Mouse (Mus musculus) adrenal gland, postnatal 10 days (tissue): ENCODE results near the gene Akap7. TPM values are rescaled to one million over a fixed set of nuclear protein-coding genes. Genes with fewer than 3 reads are reported as not detected.
A peak's percentile ranks its signal among the peaks of the same experiment; 100 is the strongest.
"Not testable (repeated sequence)": the region's sequence is repeated elsewhere in the genome, so short reads cannot be mapped to it uniquely, and the experiment has no call there.

ENCODE experiments used
- DNase-seq: peaks from one replicate; pipeline ENCODE4 v3.0.0; 2021; ENCODE audit warnings: mixed read lengths
- total RNA-seq, 2 experiments: library from RNA; stranded (reverse); gene quantifications; 2 replicates each; pipeline ENCODE4 v1.2.3; 2021

The Akap7 gene
- total RNA-seq, 2 experiments from 2014 or later: 86.7 to 110 TPM

DNA sequence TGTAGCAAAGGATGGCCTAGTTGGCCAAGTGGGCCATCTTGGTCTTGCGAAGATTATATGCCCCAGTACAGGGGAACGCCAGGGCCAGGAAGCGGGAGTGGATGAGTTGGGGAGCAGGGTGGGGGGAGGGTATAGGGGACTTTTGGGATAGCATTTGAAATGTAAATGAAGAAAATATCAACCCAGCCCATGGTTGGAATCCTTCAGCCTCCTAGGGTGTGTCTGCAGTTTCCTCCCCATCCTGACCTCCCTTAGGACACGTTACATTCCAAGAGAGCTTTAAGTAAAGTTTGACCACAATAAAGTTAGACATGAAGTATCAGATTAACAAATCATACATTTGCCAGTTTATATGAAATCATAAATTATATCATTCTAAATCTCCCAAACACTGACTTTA lies 116.5 kb downstream of the Akap7 start:
- no peak for DNase-seq

DNA sequence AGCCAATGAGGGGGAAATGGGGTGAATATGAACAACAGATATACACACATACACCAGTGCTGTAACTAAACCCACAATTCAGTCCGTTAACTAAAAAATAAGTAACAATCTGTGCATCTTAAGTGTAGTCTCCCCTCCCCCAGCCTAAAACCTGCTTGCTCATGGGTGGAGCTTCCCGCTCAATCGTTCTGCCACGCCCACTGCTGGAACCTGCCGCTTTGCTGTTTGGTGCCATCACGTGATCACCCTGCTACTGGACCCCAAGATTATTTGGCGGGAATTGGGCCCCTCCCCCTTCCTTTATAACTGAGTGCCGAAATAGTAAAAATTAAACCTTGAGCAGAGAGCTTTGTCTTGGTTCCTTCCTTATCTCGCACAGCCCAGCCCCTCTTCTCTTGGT lies 121.4 kb downstream of the Akap7 start:
- DNase-seq: not testable (repeated sequence)

DNA sequence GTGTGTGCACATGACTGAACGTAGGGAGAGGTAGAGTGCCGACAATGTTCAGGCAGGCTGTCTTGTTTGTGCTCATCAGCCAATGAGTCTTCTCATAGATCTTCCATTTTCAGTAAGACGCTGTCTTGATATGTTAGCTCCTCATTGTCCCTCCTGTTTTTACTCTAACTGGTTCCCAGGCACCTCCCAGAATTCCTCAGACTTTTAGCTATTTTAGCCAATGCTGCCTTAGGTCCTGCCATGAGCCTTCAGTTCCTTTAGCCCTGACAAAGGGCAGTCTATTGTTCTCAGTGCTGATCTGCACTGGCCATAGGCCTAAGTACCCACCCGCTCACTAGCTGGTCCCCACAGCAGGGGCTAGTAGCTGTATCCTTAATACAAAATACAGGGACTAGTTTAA lies 122.0 kb downstream of the Akap7 start:
- no peak for DNase-seq

DNA sequence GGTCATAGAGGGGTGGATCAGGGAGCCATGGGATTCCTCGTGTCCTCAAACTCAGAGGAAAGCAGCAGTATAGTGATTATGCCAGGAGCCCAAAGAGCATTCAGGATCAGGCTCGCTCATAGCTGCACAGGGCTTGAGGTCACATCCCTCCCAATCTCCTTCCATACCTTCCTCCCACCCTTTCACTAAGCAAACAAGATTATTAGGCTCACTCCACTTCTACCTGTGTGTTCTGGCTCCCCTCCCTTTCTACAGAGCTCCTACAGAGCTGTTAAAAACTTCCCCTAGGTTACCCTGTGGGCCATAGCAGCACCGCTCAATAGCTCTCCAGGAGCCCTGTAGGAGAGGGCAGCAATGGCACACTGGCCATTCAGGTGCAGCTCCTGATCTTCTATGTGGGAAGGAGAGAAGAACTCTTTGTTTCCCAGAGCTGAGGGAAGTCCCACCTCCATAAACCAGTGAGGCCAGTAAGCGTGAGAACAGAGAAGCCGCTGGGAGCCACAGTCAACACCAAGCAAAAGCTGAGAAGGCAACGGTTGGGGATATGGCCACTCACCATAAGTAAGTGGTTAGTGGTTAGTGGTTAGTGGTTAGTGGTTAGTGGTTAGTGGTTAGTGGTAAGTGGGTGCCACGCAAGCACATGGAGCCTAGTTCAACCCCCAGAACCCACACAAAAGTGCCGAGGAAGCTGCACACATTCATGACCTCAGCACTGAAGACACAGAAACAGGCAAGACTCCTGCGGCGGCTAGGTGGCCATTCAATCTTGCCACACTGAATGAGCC lies 122.7 kb downstream of the Akap7 start:
- no peak for DNase-seq

DNA sequence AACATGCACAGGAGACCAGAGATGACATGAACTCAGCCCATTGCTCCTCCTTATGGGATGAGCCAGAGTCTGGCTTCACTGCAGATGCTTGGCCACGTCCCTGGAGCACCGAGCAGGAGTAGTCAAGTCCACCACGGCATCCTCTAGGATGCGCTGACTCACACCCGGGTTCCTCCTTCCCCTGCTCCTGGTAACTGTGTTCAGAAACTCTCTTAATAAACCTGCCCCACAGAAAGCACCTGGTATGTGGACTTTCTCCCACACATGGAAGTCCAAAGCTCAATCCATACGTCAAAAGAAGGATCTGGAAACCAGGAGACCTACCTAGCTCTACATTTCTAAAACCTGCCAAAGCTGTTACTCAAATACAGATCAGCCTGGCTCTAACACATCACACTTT lies 124.4 kb downstream of the Akap7 start:
- DNase-seq: no peak

DNA sequence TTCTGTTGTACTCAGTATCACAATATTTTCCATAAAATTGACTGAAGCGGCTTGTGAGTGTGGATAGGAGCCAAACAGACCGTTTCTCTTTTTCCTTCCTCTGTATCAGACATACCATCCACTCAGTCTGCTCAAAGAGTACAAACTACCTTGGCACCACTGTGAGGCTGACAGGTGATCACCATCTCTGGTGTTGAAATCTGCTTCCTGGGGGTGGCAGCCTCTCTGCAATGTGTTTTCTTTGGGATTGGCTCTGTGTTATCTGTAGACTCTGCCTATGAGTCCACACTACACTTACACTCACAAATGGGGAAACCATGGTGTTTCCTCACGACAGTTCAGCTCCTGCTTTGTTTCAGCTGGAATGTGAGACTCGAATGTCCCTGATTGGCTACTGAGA lies 128.6 kb downstream of the Akap7 start:
- DNase-seq: no peak

DNA sequence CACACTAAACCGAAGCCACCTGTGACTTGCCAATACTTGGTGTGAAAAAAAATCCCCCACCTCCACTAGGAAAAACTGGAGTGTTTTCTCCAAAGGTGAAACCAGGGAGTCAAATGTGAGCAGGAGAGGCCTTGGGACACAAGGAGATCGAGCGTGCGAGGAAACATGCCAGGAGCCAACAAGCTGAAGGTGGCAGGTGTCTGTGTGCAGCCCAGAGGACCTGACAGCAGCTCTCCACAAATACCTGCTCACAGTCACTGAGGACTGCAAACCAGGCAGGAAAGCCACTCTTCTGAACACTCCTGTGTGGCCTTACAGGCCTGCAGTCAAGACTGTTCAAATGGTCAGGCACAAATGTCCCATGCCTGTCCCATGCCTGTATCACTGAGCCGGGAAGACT lies 130.4 kb downstream of the Akap7 start:
- no peak for DNase-seq

DNA sequence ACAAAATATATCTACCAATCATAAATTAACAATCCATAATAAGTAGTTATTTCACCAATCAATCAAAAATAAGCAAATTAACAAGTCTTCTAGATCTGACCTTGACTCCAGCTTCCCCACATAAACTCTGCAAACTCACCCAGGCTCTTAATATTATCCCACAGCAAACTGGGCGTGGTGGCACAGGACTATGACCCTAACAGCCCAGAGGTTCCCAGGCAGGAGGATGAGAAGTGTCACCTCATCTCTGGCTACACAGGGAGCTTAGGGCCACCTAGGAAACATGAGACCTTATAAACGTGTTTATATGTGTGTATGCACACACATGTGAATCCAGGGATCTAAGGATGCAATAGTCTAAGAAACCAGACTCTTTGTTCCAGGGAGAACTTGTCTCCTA lies 132.8 kb downstream of the Akap7 start:
- no peak for DNase-seq

DNA sequence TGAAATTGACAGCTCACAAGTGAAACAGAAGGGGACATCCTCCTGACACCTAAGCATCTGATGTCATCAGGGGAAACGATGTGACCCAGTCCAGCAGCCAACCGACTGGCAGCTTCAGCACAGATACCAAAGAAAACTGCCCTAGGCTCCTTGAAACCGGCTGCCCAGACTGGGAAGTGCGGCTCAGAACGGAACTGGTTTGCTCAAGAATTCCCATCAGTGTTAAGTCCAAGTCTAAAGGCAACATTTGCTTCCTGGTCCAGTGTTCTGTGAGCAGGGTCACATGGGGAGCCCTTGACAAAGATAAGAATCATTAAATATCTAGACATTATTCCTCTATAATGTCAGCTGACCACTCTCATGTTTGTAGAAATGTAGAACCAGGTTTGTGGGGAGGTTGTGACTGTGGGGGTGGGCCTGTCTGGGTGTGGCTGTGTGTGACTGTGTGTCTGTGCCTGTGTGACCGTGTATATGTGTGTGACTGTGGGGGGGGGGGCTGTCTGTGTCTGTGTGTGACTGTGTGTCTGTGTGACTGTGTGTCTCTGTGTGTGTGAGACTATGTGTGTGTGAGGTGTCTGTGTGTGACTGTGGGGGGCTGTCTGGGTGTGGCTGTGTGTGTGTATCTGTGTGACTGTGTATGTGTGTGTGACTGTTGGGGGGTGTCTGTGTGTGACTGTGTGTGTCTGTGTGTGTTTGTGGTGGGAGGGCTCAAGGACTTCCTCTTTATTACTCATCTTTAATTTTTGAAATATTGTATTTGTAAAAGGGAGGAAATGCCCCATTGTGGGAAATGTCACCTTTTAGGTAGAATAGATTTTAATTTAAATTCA lies 140.1 kb downstream of the Akap7 start:
- no peak for DNase-seq

DNA sequence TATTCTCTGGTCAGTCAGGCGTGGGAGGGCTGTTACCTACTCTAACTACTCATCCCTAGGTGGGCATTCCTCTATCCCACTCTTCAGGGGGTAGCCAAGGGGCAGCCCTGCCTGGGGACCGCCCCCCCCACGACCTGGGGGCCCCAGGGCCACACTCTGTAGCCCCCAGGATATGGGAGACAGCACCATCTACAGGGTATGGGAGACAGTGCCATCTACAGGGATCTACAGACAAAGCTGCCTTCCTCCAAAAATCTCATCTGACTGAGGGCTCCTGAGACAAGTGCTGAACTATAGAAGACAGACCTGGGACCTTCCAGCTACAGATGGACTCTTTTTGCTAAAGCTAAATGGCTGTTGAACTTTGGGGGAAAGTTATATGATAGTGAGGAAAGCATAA lies 144.2 kb downstream of the Akap7 start:
- DNase-seq: not testable (repeated sequence)

DNA sequence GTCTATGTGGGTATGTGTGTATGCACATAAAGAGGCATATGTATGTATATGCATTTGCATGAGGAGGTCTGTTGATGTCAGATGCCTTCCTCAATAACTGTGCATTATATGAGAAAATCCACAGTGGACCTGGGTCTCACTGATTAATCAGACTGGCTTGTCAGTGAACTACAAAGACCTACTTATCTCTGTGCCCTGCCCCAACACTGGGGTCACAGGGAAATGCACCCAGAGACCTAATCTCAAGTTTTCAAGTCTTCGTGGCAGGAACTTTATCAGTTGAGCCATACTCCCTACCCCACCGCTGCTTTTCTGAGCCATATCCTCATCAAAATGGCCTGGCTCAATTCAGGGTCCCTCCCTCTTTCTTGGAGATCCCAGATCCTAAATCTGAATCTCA lies 146.0 kb downstream of the Akap7 start:
- DNase-seq: no peak

DNA sequence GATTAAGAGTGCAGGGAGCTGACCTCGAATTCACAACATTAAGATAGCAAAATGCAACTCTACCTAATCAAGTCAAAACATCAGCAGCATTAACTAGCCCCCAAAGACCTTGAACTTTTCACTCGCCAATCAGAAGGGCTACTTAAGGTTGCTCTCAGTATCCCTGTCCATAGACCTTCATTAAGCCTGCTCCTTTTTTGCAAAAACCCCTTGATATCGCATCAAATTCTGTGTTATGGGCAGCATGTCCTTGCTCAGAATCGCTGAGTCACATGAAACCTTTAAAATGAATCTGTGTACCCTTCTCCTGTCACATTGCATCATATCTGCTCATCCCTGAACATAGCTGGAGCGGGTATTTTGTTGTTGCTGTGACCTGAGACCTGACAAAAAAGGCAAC lies 149.0 kb downstream of the Akap7 start:
- peak; percentile 25 for DNase-seq

DNA sequence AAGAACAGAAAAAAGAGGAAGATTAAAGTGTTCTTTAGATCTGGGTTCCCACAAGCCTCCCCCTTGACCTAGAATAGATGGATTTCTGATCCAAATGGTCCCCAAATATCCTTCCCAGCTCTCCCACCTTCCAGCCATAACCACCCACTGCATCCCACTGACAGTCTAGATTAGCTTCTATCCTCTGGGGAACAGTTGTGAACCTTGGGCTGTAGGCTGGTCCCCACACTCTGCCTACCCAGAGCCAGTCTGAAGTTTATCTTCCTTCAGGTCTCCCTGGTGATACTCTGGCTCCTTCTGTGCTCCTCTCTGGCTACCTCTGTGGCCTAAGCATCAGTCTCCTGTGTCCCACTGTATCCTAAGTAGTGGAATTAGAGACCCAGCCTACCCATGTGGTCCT lies 150.3 kb downstream of the Akap7 start:
- no peak for DNase-seq

DNA sequence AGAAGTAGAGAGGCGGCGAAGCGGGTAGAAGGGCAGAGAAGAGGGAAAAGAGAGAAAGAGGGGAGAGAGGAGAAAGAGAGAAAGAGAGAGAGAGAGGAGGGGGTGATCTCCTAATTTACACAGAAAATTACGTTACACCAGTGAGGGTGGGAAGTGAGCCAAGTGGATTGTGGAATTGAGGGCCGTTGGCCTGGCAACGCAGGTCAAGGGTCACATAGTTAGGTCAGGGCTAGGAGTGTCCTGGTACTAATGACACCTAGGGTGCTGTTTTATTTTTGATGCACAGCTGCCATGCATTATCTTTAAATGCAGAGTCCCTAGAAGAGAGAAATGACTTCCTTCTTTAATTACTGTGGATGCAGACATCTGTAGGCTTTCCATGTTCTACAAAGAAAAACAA lies 153.4 kb downstream of the Akap7 start:
- DNase-seq: no peak

DNA sequence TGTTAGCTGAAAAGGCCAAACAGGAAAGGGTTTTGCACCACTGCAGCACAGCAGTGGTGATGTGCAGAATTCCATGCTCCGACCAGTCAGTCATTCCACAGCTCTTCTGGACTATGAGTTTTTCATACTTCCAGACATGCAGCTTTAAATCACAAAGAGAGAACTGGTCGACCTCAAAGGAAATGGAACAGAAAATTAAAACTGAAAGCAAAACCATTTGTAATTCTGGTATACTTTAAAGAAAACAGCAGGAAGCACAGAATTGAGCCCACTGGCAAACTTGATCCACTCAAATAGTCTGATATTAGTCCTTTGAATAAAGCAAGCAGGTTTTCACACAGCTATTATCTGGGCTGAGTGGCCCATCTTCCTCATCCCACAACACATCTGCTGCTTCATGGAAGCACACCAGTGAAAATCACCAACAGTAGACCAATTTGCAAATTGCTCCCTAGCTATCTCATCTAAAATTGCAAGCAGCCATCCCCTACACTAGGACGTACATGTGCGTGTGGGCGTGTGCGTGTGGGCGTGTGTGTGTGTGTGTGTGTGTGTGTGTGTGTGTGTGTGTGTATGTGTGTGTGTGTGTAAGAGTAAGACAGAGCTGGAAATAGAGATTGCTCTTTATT lies 156.4 kb downstream of the Akap7 start:
- no peak for DNase-seq

DNA sequence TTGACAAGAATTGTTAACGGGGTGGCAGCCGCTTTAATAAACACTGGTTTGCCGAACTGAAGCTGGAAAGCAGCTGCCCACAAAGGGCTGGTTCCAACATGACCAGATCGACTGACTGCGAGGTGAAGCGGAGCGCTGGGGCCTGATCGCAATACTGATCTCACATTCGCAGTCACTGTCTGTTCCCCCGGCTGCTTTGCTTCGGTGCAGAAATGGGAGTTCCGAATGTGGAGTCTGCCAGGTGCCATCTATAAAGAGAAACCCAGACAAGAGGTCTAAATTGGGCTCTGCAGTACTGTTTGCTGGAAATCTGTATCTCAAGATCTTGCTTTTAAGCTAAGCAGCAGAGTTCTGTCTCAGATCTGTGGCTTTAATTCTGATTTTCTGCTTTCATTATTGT lies 161.8 kb downstream of the Akap7 start:
- DNase-seq: no peak

DNA sequence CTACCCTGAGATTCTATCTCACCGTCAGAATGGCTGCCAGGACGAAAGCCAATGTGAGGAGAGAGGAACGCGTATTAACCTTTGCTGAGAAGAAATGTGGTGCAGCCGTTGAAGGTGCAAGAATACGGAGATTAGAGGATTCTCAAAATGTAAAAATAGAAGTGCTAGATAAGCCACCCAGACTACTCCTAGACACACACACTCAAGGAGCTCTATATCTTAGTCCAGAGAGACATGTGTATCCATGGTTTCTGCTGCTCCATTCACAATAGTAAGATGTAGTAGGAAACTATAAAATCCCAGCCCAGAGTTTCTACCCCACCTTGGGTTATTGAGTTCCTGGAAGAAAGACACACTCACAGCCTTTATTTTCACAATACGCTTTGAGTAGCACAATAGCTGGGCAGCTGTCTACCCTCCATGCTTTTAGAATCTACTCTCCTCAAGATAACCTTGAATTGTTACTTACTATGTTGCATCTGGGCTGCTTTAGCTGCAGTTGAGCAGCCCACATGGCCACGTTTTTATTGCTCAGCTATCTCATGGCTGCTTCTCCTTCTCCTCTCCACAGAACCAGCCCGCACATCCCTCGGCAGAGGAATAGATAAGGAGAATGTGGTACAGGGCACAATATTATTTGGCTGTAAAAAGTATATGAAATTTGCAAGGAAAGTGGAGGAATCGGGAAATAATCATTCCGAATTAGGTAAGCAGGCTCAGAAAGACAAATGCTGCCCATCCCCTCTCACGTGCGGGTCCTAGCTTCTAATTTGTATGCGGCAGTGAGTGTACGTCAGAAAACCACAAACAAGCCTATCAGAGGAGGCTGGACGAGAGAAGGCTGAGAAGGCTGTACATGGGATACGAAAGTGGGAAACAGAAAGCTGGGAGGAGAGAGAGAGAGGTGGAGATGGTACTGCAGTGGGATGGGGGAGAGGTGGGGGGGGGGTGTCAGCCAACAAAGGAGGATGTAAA lies 162.6 kb downstream of the Akap7 start:
- DNase-seq: no peak

DNA sequence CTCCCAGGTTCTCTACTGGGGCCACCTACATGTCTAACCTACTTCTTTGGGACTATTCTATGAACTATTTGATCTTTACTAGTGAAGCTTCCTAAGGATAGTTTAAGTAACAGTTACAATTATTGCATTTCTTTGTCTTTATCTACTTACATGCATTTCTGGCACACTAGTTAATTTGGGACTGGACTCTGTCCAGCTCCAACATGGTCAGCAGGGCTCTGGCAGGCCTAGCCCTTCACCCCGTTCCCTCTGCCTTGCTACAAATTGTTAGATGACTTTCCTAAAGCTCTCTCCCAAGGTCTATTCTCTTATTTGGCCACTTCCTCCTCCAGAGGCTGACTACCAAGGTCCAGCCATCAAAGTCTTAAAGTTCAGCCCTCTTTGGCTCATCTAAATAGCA lies 165.9 kb downstream of the Akap7 start:
- DNase-seq: no peak

DNA sequence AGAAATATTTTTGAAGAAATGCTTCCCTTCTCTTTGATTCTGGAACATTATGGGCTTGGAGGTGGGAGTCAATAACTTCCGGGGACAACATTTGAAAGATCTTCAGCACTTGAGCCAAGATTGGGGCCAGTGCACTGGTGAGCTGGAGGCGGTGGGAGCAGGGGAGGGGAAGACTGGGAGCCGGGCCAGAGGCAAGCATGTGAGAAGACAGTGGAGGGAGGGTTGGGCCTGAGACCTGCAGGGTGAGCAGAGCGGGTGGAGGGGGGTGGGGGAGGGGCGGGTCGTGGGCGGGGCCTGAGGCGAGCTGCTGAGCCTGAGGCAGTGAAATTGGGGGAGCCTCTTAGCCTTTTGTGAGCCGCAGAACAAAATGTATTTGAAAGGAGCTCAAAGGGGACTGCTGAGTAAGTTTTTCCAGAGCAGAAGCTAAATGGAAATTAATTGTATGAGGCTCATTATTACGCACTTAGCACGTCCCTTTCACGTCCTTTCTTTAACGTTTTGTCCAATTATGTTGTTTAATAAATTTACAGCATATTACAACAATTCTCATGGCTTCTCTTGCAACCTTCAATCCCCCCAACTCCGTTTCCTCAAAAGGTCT lies 167.4 kb downstream of the Akap7 start:
- no peak for DNase-seq

DNA sequence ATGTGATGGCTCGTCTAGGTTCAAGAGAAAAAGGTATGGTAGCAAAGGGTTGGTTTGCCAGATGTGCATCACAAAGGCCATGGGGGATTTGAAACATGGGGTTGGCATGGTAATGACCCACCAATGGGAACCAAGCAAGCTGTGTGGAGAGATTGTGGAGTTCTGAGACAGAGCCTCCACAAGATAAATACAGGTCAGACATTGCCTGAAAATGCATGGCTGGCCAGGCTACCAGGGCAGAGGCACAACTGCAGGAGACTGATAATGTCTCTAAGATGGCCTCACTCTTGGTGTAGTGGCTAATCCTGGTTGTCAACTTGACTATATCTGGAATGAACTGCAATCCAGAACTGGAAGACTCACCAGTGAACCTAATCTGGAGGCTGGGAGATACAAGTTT lies 174.1 kb downstream of the Akap7 start:
- no peak for DNase-seq

DNA sequence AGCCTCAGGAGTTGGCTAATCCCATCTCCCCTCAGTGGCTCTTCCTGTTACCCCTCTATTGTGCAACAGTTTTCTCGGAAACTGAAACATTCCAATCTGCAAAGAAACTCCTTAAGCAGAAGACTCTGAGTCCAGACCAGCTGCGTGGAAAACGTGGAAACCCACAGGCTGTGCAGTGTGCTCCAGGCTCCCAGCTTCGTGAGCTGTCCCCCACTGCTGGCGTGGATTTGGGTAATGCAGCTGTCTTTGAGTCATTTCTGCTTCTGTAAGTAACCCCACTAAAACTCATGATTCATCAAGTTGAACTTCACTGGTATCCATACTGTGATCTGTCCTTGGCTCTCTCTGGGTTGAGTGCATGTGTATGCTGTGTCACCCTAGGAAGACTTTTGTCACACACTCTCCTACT lies 179.2 kb downstream of the Akap7 start:
- DNase-seq: peak; percentile 37

DNA sequence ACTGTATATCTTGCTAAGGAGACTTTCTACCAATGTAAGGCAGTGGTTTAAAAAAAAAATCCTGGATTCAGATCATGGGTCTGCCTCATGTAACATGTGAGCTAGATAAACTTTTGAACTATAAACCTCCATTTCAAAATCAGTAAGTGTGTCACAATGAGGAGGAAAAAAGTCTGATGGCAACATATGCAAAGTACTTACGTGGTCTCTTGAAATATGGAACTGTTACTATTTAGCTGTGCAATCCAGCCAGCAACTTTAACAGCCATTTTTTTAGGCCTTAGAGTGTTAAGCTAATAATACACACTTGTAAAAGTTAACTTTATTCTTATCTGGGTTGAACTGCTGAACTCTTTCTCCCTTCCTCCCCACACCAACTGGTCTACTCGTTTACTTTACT lies 181.6 kb downstream of the Akap7 start:
- no peak for DNase-seq
